Mouse (Mus musculus): ENCODE measurements around the gene Lrrc4b. TPM values are rescaled to one million over a fixed set of nuclear protein-coding genes. Genes with fewer than 3 reads are reported as not detected.

The Lrrc4b gene
- polyA plus RNA-seq, 1 experiment from 2014 or later = 3.5 TPM

DNA sequence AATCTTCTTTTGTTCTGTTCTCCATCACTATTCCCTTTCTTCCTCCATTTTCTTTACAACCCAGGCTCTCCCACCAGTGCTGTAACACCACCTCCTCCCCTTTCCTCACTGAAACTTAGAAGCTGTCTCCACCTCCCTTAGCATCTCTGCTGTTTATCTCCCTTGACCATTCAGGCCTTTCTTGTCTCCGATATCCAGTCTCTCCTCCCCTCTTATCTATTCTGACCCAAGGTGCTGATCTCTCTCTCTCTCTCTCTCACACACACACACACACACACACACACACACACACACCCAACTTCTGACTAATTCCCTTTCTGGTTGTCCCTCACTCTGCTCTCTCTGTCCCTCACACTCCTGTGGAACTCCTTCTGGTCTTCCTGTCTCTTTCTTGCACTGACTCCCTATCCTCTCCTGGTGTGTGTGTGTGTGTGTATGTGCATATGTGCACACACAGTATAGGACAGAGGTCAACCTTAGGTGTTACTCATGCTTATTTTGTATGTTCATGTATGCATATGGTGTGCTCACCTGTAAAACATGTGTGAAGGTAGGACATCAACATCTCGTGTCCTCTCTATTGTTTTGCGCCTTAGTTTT is 54.1 kb downstream of the Lrrc4b start:
- peak overlapping the region; percentile 59 for H3K4me2 ChIP-seq

DNA sequence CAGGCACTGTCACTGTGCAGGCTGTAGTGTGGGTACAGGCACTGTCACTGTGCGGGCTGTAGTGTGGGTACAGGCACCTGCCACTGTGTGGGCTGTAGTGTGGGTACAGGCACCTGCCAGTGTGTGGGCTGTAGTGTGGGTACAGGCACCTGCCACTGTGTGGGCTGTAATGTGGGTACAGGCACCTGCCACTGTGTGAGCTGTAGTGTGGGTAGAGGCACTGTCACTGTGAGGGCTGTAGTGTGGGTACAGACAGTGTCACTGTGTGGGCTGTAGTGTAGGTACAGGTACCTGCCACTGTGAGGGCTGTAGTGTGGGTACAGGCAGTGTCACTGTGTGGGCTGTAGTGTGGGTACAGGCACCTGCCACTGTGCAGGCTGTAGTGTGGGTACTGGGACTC is 55.3 kb downstream of the Lrrc4b start:
- Histone ChIP-seq H3K27ac (ENCODE audit: low read depth, low read length) (peak overlapping the region; percentile 2; the same call in 1 of the 2 replicates), H3K27me3 (ENCODE audit: control insufficient read depth, insufficient read depth, low read length) (no peaks in the 10 kb centered on the region), H3K9ac (ENCODE audit: low read depth, low read length) (0 out of 2 replicates have a peak overlapping the region, but pooled peaks have one; percentile 1), H3K4me1 (ENCODE audit: control insufficient read depth, insufficient read depth, low read length) (peaks cover 6% of the 10 kb centered on the region; the same call in 1 of the 2 replicates), H3K4me3 (ENCODE audit: low read depth, low read length) (no peak overlapping the region), H3K4me2 (peak overlapping the region; percentile 29; the same call in 1 of the 2 replicates), H3K9me3 (replicated peaks; ENCODE audit: control insufficient read depth, low read length) (no peaks in the 10 kb centered on the region), H3K36me3 (ENCODE audit: control insufficient read depth, insufficient read depth, low read length) (no peaks in the 10 kb centered on the region)
- ATAC-seq (replicated peaks; ENCODE audit: insufficient number of reproducible peaks, low FRiP score, low TSS enrichment) = no peak
- 86% methylated on average over 1 of the region's 1 CpGs for WGBS (ENCODE audit: insufficient replicate concordance)

More for the DNA sequence above, 54.1 kb downstream of the Lrrc4b start:
- Histone ChIP-seq H3K4me3 (ENCODE audit: low read depth, low read length) (peak overlapping the region; percentile 25), H3K27ac (ENCODE audit: low read depth, low read length) (peak overlapping the region; percentile 70), H3K27me3 (ENCODE audit: control insufficient read depth, insufficient read depth, low read length) (no peaks in the 10 kb centered on the region), H3K9me3 (replicated peaks; ENCODE audit: control insufficient read depth, low read length) (no peaks in the 10 kb centered on the region), H3K36me3 (ENCODE audit: control insufficient read depth, insufficient read depth, low read length) (no peaks in the 10 kb centered on the region), H3K4me1 (ENCODE audit: control insufficient read depth, insufficient read depth, low read length) (peaks cover 6% of the 10 kb centered on the region; the same call in 1 of the 2 replicates), H3K9ac (ENCODE audit: low read depth, low read length) (peak overlapping the region; percentile 65)
- 48% methylated on average over 3 of the region's 3 CpGs for WGBS (ENCODE audit: insufficient replicate concordance)
- ATAC-seq (replicated peaks; ENCODE audit: insufficient number of reproducible peaks, low FRiP score, low TSS enrichment) = peak; percentile 64

DNA sequence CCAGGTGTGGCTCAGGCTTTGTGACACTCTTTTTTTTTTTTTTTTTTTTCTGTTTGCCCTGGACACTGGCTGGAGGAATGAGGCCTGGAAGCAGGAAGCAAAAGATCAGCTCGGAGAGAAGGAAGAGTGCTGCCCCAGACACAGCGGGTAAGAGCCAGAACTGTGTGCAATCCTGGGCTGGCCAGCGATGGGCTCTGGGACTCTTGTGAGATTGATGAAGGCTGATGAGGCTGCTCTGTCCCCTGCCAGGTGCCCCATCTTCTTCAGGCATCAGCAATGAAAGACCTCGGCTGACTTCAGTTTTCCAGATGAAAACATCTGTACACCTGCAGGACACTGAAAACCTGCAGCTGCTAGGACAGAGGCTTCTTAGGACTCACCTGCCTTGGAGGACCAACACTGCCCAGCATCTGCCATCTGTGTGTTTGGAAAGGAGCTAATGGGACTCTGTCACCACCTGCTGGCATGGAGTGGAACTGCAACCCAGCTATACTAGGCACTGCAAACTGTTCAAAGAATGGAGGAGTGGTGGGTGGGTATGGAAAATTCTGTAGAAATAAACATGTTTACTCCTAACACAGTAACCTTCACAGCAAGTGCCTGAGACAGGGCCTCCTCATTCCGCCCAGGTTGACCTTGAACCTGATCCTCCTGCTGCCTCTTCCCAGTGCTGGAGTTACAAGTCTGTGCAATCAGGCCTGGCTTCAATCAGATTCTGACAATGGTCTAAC is 56.2 kb downstream of the Lrrc4b start:
- no peaks in the 10 kb centered on the region for H3K27me3 ChIP-seq (ENCODE audit: control insufficient read depth, insufficient read depth, low read length)
- H3K36me3 ChIP-seq (ENCODE audit: control insufficient read depth, insufficient read depth, low read length) = no peaks in the 10 kb centered on the region
- ATAC-seq (replicated peaks; ENCODE audit: insufficient number of reproducible peaks, low FRiP score, low TSS enrichment) = no peak
- no peak overlapping the region for H3K4me2 ChIP-seq
- 0 out of 2 replicates have a peak overlapping the region, but pooled peaks have one; percentile 2 for H3K27ac ChIP-seq (ENCODE audit: low read depth, low read length)
- no peak overlapping the region for H3K4me3 ChIP-seq (ENCODE audit: low read depth, low read length)
- H3K9me3 ChIP-seq (replicated peaks; ENCODE audit: control insufficient read depth, low read length) = no peaks in the 10 kb centered on the region
- H3K4me1 ChIP-seq (ENCODE audit: control insufficient read depth, insufficient read depth, low read length) = peaks cover 6% of the 10 kb centered on the region; the same call in 1 of the 2 replicates
- no peak overlapping the region for H3K9ac ChIP-seq (ENCODE audit: low read depth, low read length)
- 34% methylated on average over 5 of the region's 5 CpGs for WGBS (ENCODE audit: insufficient replicate concordance)

DNA sequence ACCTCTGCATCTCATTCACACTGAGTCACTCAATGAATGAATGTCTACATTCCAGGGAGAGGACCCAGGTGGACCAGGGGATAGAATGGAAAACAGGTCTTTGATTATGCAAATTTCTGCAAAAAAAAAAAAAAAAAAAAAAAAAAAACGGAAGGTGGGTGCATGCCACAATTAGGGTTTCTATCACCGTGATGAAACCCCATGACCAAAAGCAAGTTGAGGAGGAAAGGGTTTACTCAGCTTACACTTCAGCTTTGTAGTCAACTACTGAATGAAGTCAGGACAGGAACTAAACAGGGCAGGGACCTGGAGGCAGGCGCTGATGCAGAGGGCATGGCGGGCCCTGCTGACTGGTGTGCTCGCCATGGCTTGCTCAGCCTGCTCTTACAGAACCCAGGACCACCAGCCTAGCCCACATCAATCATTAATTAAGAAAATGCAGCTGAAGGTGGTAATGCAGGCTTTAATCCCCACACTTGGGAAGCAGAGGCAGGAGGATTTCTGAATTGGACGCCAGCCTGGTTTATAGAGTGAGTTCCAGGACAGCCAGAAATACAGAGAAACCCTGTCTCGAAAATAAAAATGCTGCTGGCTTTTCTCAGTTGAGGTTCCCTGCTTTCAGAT is 56.9 kb downstream of the Lrrc4b start:
- Histone ChIP-seq H3K4me3 (ENCODE audit: low read depth, low read length) (no peak overlapping the region), H3K9ac (ENCODE audit: low read depth, low read length) (no peak overlapping the region), H3K27me3 (ENCODE audit: control insufficient read depth, insufficient read depth, low read length) (no peaks in the 10 kb centered on the region), H3K27ac (ENCODE audit: low read depth, low read length) (no peak overlapping the region; the same call in 1 of the 2 replicates), H3K4me1 (ENCODE audit: control insufficient read depth, insufficient read depth, low read length) (peaks cover 6% of the 10 kb centered on the region; the same call in 1 of the 2 replicates), H3K36me3 (ENCODE audit: control insufficient read depth, insufficient read depth, low read length) (no peaks in the 10 kb centered on the region), H3K9me3 (replicated peaks; ENCODE audit: control insufficient read depth, low read length) (no peaks in the 10 kb centered on the region), H3K4me2 (no peak overlapping the region)
- ATAC-seq (replicated peaks; ENCODE audit: insufficient number of reproducible peaks, low FRiP score, low TSS enrichment) = no peak
- 69% methylated on average over 7 of the region's 7 CpGs for WGBS (ENCODE audit: insufficient replicate concordance)

DNA sequence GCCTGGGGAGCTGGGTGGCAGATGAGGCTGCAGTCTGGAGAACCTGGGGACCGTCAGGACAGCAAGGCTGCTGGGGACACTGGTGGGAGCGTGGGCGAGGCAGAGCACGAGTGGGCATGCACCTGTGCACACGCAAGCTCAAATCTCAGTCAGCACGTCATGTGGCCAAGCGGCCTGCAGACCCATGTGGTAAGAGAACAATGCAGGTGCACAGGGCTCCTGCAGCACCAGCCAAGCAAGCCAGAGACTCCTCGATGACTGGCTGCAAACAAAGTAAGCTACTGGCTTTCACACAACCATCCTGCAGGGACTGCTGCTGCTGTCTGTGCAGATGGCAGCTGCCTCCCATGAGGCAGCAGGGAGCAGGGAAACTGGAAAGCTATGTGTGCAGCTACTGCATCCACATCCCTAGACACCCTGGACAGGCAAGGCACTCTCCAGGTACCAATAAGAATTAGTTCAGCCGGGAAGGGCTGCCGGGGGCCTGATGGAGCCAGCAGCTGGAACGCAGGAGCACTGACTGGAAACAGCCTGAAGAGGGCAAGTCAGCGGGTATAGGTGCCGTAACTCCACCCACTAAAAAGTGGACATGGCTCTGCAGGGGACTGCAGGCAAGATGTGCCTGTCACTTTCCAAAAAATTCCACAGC is 58.2 kb downstream of the Lrrc4b start:
- Histone ChIP-seq H3K9me3 (replicated peaks; ENCODE audit: control insufficient read depth, low read length) (no peaks in the 10 kb centered on the region), H3K27me3 (ENCODE audit: control insufficient read depth, insufficient read depth, low read length) (no peaks in the 10 kb centered on the region), H3K4me3 (ENCODE audit: low read depth, low read length) (no peak overlapping the region), H3K36me3 (ENCODE audit: control insufficient read depth, insufficient read depth, low read length) (peaks cover 4% of the 10 kb centered on the region; the same call in 1 of the 2 replicates), H3K9ac (ENCODE audit: low read depth, low read length) (no peak overlapping the region), H3K4me2 (no peak overlapping the region), H3K4me1 (ENCODE audit: control insufficient read depth, insufficient read depth, low read length) (peaks cover 6% of the 10 kb centered on the region; the same call in 1 of the 2 replicates), H3K27ac (ENCODE audit: low read depth, low read length) (peak overlapping the region; percentile 46)
- WGBS (ENCODE audit: insufficient replicate concordance) = 49% methylated on average over 13 of the region's 13 CpGs
- no peak for ATAC-seq (replicated peaks; ENCODE audit: insufficient number of reproducible peaks, low FRiP score, low TSS enrichment)

DNA sequence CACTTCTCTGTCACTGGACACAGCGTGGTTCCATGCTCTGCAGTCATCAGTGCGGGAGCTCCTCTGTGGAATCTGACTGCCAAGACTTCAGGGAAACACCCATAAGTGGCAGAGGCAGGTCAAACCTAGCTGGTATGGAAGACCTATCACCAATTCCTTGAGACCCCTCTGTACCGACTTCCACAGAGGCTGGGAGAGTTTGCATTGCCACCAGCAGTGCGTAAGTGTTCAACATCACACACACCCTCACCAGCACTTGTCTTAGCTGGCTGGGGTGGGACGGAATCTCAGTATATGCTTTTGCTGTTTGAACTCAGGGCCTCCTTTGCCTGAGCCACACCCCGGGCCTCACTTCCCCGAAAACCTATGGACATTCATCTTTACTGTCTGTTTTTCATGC is 59.1 kb downstream of the Lrrc4b start:
- ATAC-seq (replicated peaks; ENCODE audit: insufficient number of reproducible peaks, low FRiP score, low TSS enrichment) = no peak

DNA sequence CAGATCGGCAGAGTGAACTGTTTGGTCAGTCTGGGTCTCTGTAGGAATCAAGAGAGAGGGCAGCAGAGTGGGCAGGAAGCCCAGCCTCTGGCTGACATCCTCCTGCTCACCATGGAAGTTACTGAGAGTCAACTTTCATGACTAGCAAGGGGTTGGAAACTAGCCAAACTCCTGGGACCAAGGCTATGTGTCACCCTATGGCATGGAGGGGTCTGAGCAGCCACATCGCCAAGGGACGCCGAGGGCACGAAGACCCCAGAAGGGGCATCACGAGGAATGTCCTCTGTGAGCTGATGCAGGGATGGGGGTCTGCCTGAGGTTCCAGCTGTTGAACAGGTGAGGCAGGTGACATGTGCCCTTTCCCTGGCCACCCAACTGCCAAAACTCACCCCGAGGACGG is 59.7 kb downstream of the Lrrc4b start:
- Histone ChIP-seq H3K36me3 (ENCODE audit: control insufficient read depth, insufficient read depth, low read length) (peaks cover 9% of the 10 kb centered on the region), H3K9me3 (replicated peaks; ENCODE audit: control insufficient read depth, low read length) (no peaks in the 10 kb centered on the region), H3K4me3 (ENCODE audit: low read depth, low read length) (no peak overlapping the region), H3K4me2 (no peak overlapping the region), H3K27ac (ENCODE audit: low read depth, low read length) (no peak overlapping the region), H3K9ac (ENCODE audit: low read depth, low read length) (no peak overlapping the region), H3K4me1 (ENCODE audit: control insufficient read depth, insufficient read depth, low read length) (peaks cover 2% of the 10 kb centered on the region; the same call in 1 of the 2 replicates), H3K27me3 (ENCODE audit: control insufficient read depth, insufficient read depth, low read length) (no peaks in the 10 kb centered on the region)
- ATAC-seq (replicated peaks; ENCODE audit: insufficient number of reproducible peaks, low FRiP score, low TSS enrichment) = no peak
- WGBS (ENCODE audit: insufficient replicate concordance) = 90% methylated on average over 8 of the region's 8 CpGs

More for the DNA sequence above, 59.1 kb downstream of the Lrrc4b start:
- 85% methylated on average over 7 of the region's 7 CpGs for WGBS (ENCODE audit: insufficient replicate concordance)
- Histone ChIP-seq H3K27ac (ENCODE audit: low read depth, low read length) (no peak overlapping the region), H3K4me1 (ENCODE audit: control insufficient read depth, insufficient read depth, low read length) (peaks cover 2% of the 10 kb centered on the region; the same call in 1 of the 2 replicates), H3K27me3 (ENCODE audit: control insufficient read depth, insufficient read depth, low read length) (no peaks in the 10 kb centered on the region), H3K36me3 (ENCODE audit: control insufficient read depth, insufficient read depth, low read length) (peaks cover 9% of the 10 kb centered on the region), H3K9ac (ENCODE audit: low read depth, low read length) (no peak overlapping the region), H3K4me2 (no peak overlapping the region), H3K9me3 (replicated peaks; ENCODE audit: control insufficient read depth, low read length) (no peaks in the 10 kb centered on the region), H3K4me3 (ENCODE audit: low read depth, low read length) (no peak overlapping the region)

DNA sequence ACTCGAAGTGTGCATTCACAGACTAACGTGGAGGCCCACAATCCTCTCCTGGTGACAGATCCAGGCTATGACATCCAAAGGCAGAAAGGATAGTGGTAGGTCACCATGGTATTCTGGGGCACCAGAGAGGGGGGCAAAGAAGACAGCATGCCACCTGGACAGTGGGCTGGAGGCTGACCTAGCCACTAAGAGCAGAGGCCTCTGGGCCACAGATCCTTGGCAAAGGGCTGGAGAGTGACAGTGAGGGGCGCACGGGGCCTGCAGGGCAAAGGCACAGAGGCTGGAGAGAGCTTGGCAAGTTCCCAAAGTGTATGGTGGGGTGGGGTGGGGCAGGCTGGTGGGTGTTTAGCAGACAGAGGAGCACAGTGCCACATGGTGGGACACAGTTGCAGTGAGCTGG is 61.5 kb downstream of the Lrrc4b start:
- no peaks in the 10 kb centered on the region for H3K9me3 ChIP-seq (replicated peaks; ENCODE audit: control insufficient read depth, low read length)
- peaks cover 9% of the 10 kb centered on the region for H3K36me3 ChIP-seq (ENCODE audit: control insufficient read depth, insufficient read depth, low read length)
- WGBS (ENCODE audit: insufficient replicate concordance) = 83% methylated on average over 4 of the region's 4 CpGs
- no peak for ATAC-seq (replicated peaks; ENCODE audit: insufficient number of reproducible peaks, low FRiP score, low TSS enrichment)
- H3K4me3 ChIP-seq (ENCODE audit: low read depth, low read length) = no peak overlapping the region
- no peak overlapping the region for H3K27ac ChIP-seq (ENCODE audit: low read depth, low read length)
- no peak overlapping the region for H3K9ac ChIP-seq (ENCODE audit: low read depth, low read length)
- peaks cover 8% of the 10 kb centered on the region for H3K4me1 ChIP-seq (ENCODE audit: control insufficient read depth, insufficient read depth, low read length)
- H3K27me3 ChIP-seq (ENCODE audit: control insufficient read depth, insufficient read depth, low read length) = no peaks in the 10 kb centered on the region
- H3K4me2 ChIP-seq = no peak overlapping the region

Data from heart, embryonic 11.5 days (tissue).